Mouse (Mus musculus): Measurements from ENCODE around the gene Akap14. TPM values are rescaled to one million over a fixed set of nuclear protein-coding genes. Genes with fewer than 3 reads are reported as not detected.

Akap14 gene
- total RNA-seq (2023), result not detected

GRCm38 (mm10) chrX:37168742-37169141, at the start of gene Akap14:
Gene Akap14 (minus strand): TSS chrX:37168842.

GRCm38 (mm10) chrX:37210941-37211340, 42.3 kb upstream of the Akap14 start, which contains the start of gene Gm9:
Gene Gm9 (minus strand): TSS chrX:37211041.

GRCm38 (mm10) chrX:37191105-37191743, 22.6 kb upstream of the Akap14 start, which contains the start of the genes Ndufa1 and Rnf113a1:
Gene Ndufa1 (minus strand): TSS chrX:37191163.
Gene Rnf113a1 (plus strand): TSS chrX:37191245.

GRCm38 (mm10) chrX:37126671-37127358, 41.8 kb downstream of the Akap14 start, which contains the start of gene Nkap:
Gene Nkap (plus strand): TSS chrX:37126795.

GRCm38 (mm10) chrX:37110193-37110880, 58.3 kb downstream of the Akap14 start, which contains the start of gene Upf3b:
Gene Upf3b (minus strand): TSS chrX:37110322.

Other genes starting within 250 kb of the Akap14 start
- gene Sept6, start 177.0 kb downstream of the Akap14 start, total RNA-seq (2023), result 100 to 1,000 TPM; 100 to 126 TPM
- gene Sowahd, start 120.0 kb downstream of the Akap14 start, total RNA-seq (2023), result not detected
- gene Rpl39, start 83.4 kb downstream of the Akap14 start, total RNA-seq (2023), result 1,000 to 10,000 TPM; 1,325 to 1,365 TPM
- 10 to 100 TPM; 54.1 to 55.9 TPM for gene Upf3b, start 58.5 kb downstream of the Akap14 start, total RNA-seq (2023)
- gene Nkap, start 42.0 kb downstream of the Akap14 start, total RNA-seq (2023), result 10 to 100 TPM; 18.8 to 20.2 TPM
- 10 to 100 TPM; 83.4 to 91.6 TPM for gene Ndufa1, start 22.3 kb upstream of the Akap14 start, total RNA-seq (2023)
- 1 to 10 TPM; 1.5 to 2.2 TPM for gene Rnf113a1, start 22.4 kb upstream of the Akap14 start, total RNA-seq (2023)
- not detected for gene Gm9, start 42.2 kb upstream of the Akap14 start, total RNA-seq (2023)
- not detected for gene Rhox1, start 53.4 kb upstream of the Akap14 start, total RNA-seq (2023)
- gene Rhox2a, start 76.1 kb upstream of the Akap14 start, total RNA-seq (2023), result not detected
- not detected for gene Rhox3a, start 81.1 kb upstream of the Akap14 start, total RNA-seq (2023)
- gene Rhox4a, start 96.5 kb upstream of the Akap14 start, total RNA-seq (2023), result not detected
- not detected for gene Rhox3a2, start 211.2 kb upstream of the Akap14 start, total RNA-seq (2023)
- gene Rhox4a2, start 222.0 kb upstream of the Akap14 start, total RNA-seq (2023), result not detected
- not detected for gene Rhox2b, start 243.2 kb upstream of the Akap14 start, total RNA-seq (2023)

All from B cell, adult 67 days (primary cell).